Mouse (Mus musculus) large intestine, adult 2 months (tissue): Measurements from ENCODE around the gene Gm7903. TPM values are rescaled to one million over a fixed set of nuclear protein-coding genes. Genes with fewer than 3 reads are reported as not detected.
"Not testable (repeated sequence)": the region's sequence is repeated elsewhere in the genome, so short reads cannot be mapped to it uniquely, and the experiment has no call there.

ENCODE experiments used
- DNase-seq: peaks from one replicate; pipeline ENCODE4 v3.0.0-alpha.2; 2012; ENCODE audit warnings: low read depth, low spot score
- WGBS: fragments of 180-500 bp; shearing (Covaris S2); methylation state at CpG from one replicate; pipeline ENCODE4 v1.1.7; 2018; 5-methylcytosine and 5-hydroxymethylcytosine counted together
- polyA plus RNA-seq: library from polyadenylated mRNA; depleted of rRNA; stranded (reverse); fragments of >200 nt; gene quantifications from 2 replicates; pipeline ENCODE4 v1.2.3, GENCODE M21; 2012; rRNA removed

Gm7903 gene
- not detected in 2 replicates for polyA plus RNA-seq

- not testable (repeated sequence) for DNase-seq
- no CpG with 5 or more reads among the region's 15 CpGs for WGBS
These were observed at the start of gene Gm7903 for GRCm38 (mm10) chrX:135433535-135433934. Gm7903 (plus strand) TSS chrX:135433835.

- no CpG with 5 or more reads among the region's 3 CpGs for WGBS
- not testable (repeated sequence) for DNase-seq
These were observed 30.1 kb upstream of the Gm7903 start for GRCm38 (mm10) chrX:135403578-135403977.

- WGBS, result 40% methylated on average over 4 of the region's 7 CpGs
- DNase-seq, result not testable (repeated sequence)
These were observed 12.4 kb upstream of the Gm7903 start for GRCm38 (mm10) chrX:135421203-135421602.

GRCm38 (mm10) chrX:135421824-135422223 lies 11.8 kb upstream of the Gm7903 start:
- DNase-seq, result not testable (repeated sequence)

GRCm38 (mm10) chrX:135422473-135422872 lies 11.2 kb upstream of the Gm7903 start:
- not testable (repeated sequence) for DNase-seq
- no CpG with 5 or more reads among the region's 4 CpGs for WGBS

GRCm38 (mm10) chrX:135464160-135464559 lies 30.5 kb downstream of the Gm7903 start:
- WGBS, result no CpG with 5 or more reads among the region's 3 CpGs
- not testable (repeated sequence) for DNase-seq

GRCm38 (mm10) chrX:135481902-135482301 lies 48.3 kb downstream of the Gm7903 start:
- no CpG with 5 or more reads among the region's 6 CpGs for WGBS
- DNase-seq, result not testable (repeated sequence)

GRCm38 (mm10) chrX:135483183-135483582 lies 49.5 kb downstream of the Gm7903 start:
- not testable (repeated sequence) for DNase-seq
- no CpG with 5 or more reads among the region's 3 CpGs for WGBS

Other genes with a start within 250 kb of the Gm7903 start
- gene Tceal6, start 223.1 kb upstream of the Gm7903 start, polyA plus RNA-seq, result 0.16 and 0.22 TPM in 2 replicates
- gene Pramel3, start 131.5 kb upstream of the Gm7903 start, polyA plus RNA-seq, result not detected in 2 replicates
- gene Gm5128, start 60.6 kb upstream of the Gm7903 start, polyA plus RNA-seq, result not detected in 2 replicates
- gene AV320801, start 60.8 kb downstream of the Gm7903 start, polyA plus RNA-seq, result not detected in 2 replicates
- gene Nxf7, start 164.9 kb downstream of the Gm7903 start, polyA plus RNA-seq, result 3.6 and 6.0 TPM in 2 replicates
- not detected in 2 replicates for gene Prame, start 193.9 kb downstream of the Gm7903 start, polyA plus RNA-seq